Mouse (Mus musculus): ENCODE measurements around the gene Acot1.

Acot1 gene

DNA sequence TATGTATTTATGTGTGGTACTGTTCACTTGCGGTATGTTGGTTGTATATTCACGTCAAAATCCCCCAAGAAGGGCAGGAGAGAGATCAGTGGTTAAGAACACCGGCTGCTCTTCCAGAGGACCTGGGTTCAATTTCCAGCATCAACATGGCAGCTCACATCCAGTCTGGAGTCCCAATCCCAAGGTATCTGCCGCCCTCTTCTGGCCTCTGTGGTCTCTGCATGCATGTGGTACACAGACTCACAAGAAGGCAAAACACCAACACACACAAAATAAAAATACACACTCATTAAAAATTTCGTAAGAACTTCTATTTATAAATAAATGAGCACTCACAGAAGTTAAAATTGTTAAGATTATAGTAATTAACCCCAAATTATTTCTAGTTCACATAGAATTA, 53.9 kb downstream of the Acot1 start:
- DNase-seq (ENCODE audit: low spot score in 2 of 2): no peak

DNA sequence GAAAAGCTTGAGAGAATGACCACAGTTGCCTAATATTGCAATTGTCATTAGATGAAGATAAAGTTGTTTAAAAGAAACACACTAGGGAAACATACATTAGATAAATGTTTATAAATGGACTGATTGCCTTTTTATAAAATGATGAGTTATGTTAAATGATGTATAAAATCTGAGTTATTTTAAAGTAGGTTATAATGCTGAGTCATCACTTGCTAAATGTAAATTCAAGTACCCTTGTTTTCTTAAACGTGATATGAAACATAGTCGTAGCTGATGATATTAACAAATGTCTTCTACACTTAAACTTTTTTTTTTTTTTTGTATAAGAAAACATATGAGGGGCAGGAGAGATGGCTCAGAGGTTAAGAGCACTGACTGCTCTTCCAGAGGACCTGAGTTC, 54.5 kb downstream of the Acot1 start:
- DNase-seq (ENCODE audit: low spot score in 2 of 2): no peak

DNA sequence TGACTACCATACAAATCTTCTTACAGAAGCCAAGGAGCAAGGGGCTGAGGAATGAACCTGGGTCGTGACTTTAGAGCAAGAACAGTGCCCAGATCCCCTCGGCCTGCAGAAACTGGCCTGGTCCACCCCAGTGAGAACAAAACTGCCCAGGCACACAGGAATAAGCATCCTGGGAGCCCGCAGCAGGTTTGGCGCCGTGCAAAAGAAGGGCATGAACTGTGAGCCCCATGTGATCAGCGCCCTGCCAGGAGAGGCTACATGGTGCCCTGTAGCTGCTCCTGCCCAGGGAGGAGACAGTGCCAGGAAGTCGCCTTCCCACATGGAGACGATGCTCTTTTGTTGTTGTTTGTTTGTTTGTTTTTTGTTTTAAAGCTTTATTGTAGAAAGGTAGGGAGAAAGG, 55.3 kb downstream of the Acot1 start:
- DNase-seq (ENCODE audit: low spot score in 2 of 2): no peak

- DNase-seq (ENCODE audit: low spot score in 2 of 2): no peak
These were observed 58.5 kb downstream of the Acot1 start for GRCm38 (mm10) chr12:84067752-84068151.
